ENCODE assay signal across 27 mouse cellular contexts in genomic region chr6:83245997-83246396, GRCm38 (mm10). TPM values are rescaled to one million over a fixed set of nuclear protein-coding genes. Genes with fewer than 3 reads are reported as not detected.
DNase-seq lines count a peak whose midpoint lies in the region; ATAC-seq and TF ChIP-seq lines count a peak whose summit lies in the region.
"Had no signal": no experiment of that assay in that cellular context is flagged by ENCODE, and none has a peak within 500 bp of the region (broad histone marks: within the 10 kb centered on the region; RNA-seq: fewer than 3 reads in every experiment).

No protein-coding gene starts in this region.

- no peaks in the 10 kb centered on the region for H3K9me3 ChIP-seq in lung, embryonic 14.5 days (ENCODE audit: low read depth, low read length)
- no peaks in the 10 kb centered on the region for H3K9me3 ChIP-seq in liver, embryonic 13.5 days (replicated peaks)
- H3K9me3 ChIP-seq: embryonic facial prominence, embryonic 12.5 days; forebrain, embryonic 13.5 days; hindbrain, embryonic 12.5 days; kidney, embryonic 15.5 days; limb, embryonic 12.5 days; neural tube, embryonic 12.5 days had no signal

- no peak for TF ChIP-seq CTCF in lung, embryonic 14.5 days (IDR thresholded peaks at IDR 0.05; ENCODE audit: low read depth)

- DNase-seq in lung, embryonic 14.5 days = no peak
- no peak for DNase-seq in lung, postnatal 25 days (ENCODE audit: low spot score)
- peak; percentile 63 for DNase-seq in c-Kit-negative CD71-positive TER-119-positive erythroid progenitor cells, embryonic 14.5 days (ENCODE audit: low read depth, low spot score)
- peak; percentile 23 for DNase-seq in c-Kit-positive CD71-positive TER-119-negative erythroid progenitor cells, embryonic 14.5 days (ENCODE audit: low read depth)
- DNase-seq in liver, embryonic 13.5 days = peak; percentile 63
- DNase-seq in gastrocnemius, postnatal 14 days = no peak
- DNase-seq in gastrocnemius, postnatal 10 days = no peak
- DNase-seq: adrenal gland, adult 2 months; cerebellum, adult 2 months; cerebellum, postnatal 25 days; kidney, adult 11 months; kidney, postnatal 36 days; lung, postnatal 14 days; midbrain, embryonic 14.5 days; right cerebral cortex, adult 18-20 months; right cerebral cortex, postnatal 4 days; thymus, adult 2 months; thymus, postnatal 4 days had no signal

- H3K27ac ChIP-seq in lung, embryonic 14.5 days (ENCODE audit: low read depth) = peak overlapping the region; percentile 76
- H3K27ac ChIP-seq in liver, embryonic 13.5 days = peak overlapping the region; percentile 95
- H3K27ac ChIP-seq: embryonic facial prominence, embryonic 12.5 days; forebrain, embryonic 13.5 days; hindbrain, embryonic 12.5 days; kidney, embryonic 15.5 days; limb, embryonic 12.5 days; neural tube, embryonic 12.5 days had no signal

- no peak overlapping the region for H3K9ac ChIP-seq in lung, embryonic 14.5 days
- peak overlapping the region; percentile 68 for H3K9ac ChIP-seq in liver, embryonic 13.5 days
- H3K9ac ChIP-seq: embryonic facial prominence, embryonic 12.5 days; forebrain, embryonic 13.5 days; hindbrain, embryonic 12.5 days; kidney, embryonic 15.5 days; limb, embryonic 12.5 days; neural tube, embryonic 12.5 days had no signal

- ATAC-seq in lung, embryonic 14.5 days (ENCODE audit: insufficient read depth) = no peak
- peak; percentile 98 for ATAC-seq in liver, embryonic 13.5 days (ENCODE audit: low read depth)
- ATAC-seq: forebrain, embryonic 13.5 days had no signal

- H3K4me2 ChIP-seq in lung, embryonic 14.5 days = no peak overlapping the region
- H3K4me2 ChIP-seq in liver, embryonic 13.5 days = peak overlapping the region; percentile 56
- H3K4me2 ChIP-seq: embryonic facial prominence, embryonic 12.5 days; forebrain, embryonic 13.5 days; hindbrain, embryonic 12.5 days; kidney, embryonic 15.5 days; limb, embryonic 12.5 days; neural tube, embryonic 12.5 days had no signal

- H3K4me3 ChIP-seq in lung, embryonic 14.5 days (ENCODE audit: low read depth, low read length) = no peak overlapping the region
- peak overlapping the region; percentile 53 for H3K4me3 ChIP-seq in liver, embryonic 13.5 days (replicated peaks)
- H3K4me3 ChIP-seq: embryonic facial prominence, embryonic 12.5 days; forebrain, embryonic 13.5 days; hindbrain, embryonic 12.5 days; kidney, embryonic 15.5 days; limb, embryonic 12.5 days; neural tube, embryonic 12.5 days had no signal

- H3K4me1 ChIP-seq in lung, embryonic 14.5 days (ENCODE audit: insufficient read depth) = 0 out of 2 replicates have a peak, but pooled peaks cover 5% of the 10 kb centered on the region
- peaks cover 41% of the 10 kb centered on the region for H3K4me1 ChIP-seq in liver, embryonic 13.5 days (replicated peaks)
- H3K4me1 ChIP-seq: hindbrain, embryonic 12.5 days; neural tube, embryonic 12.5 days had no signal

- H3K36me3 ChIP-seq in lung, embryonic 14.5 days (ENCODE audit: insufficient read depth) = no peaks in the 10 kb centered on the region
- no peaks in the 10 kb centered on the region for H3K36me3 ChIP-seq in liver, embryonic 13.5 days
- H3K36me3 ChIP-seq: embryonic facial prominence, embryonic 12.5 days; hindbrain, embryonic 12.5 days; kidney, embryonic 15.5 days; limb, embryonic 12.5 days; neural tube, embryonic 12.5 days had no signal

- WGBS in lung, embryonic 14.5 days = 91% methylated on average over 1 of the region's 1 CpGs
- 83% methylated on average over 1 of the region's 1 CpGs for WGBS in liver, embryonic 13.5 days (ENCODE audit: insufficient replicate concordance)

- intact Hi-C loops in gastrocnemius, postnatal 14 days (cut with DNase I; ENCODE audit: low total_unique reads) = no loop called here

- H3K27me3 ChIP-seq in lung, embryonic 14.5 days (ENCODE audit: insufficient read depth, low read length) = no peaks in the 10 kb centered on the region
- H3K27me3 ChIP-seq in liver, embryonic 13.5 days = peaks cover 19% of the 10 kb centered on the region
- H3K27me3 ChIP-seq: hindbrain, embryonic 12.5 days; neural tube, embryonic 12.5 days had no signal

RNA-seq across cellular contexts. Expression of gene Slc4a5, which starts 26.4 kb away (rescaled TPM):
- 0.61 and 0.64 TPM in 2 replicates for polyA plus RNA-seq in lung, embryonic 14.5 days (2014; fragmentation: Nextera tagmentation; extraction: Ambion mirVana)
- polyA plus RNA-seq in liver, embryonic 13.5 days (2015; fragmentation: Nextera tagmentation; extraction: Ambion mirVana) = 0.86 and 0.89 TPM in 2 replicates
- not detected for total RNA-seq in gastrocnemius, postnatal 14 days (2021)
- under 1 TPM in 1 of 2 experiments, not detected in 1; 0.05 TPM for total RNA-seq in gastrocnemius, postnatal 10 days (2021)
- total RNA-seq: adrenal gland, adult 2 months; gastrocnemius, adult 18-20 months; heart, postnatal 25 days; megakaryocyte-erythroid progenitor cell, adult 5-6 weeks had no signal

Comparison
In these comparisons a context has a peak if more than half of its experiments do, and no peak if none do; other contexts are left out.
1. DNase-seq: peak in c-Kit-negative CD71-positive TER-119-positive erythroid progenitor cells, embryonic 14.5 days (single experiment), c-Kit-positive CD71-positive TER-119-negative erythroid progenitor cells, embryonic 14.5 days (single experiment) and liver, embryonic 13.5 days (single experiment); none in lung, embryonic 14.5 days (single experiment), lung, postnatal 25 days (single experiment), gastrocnemius, postnatal 14 days (single experiment) and gastrocnemius, postnatal 10 days (single experiment).